Mouse (Mus musculus) spleen, embryonic (tissue): ENCODE measurements at regions not wholly inside any gene's neighbourhood (a gene's known extent, or its start where the extent isn't known, plus 50 kb on each side); places are given as distances from the start of the nearest gene placed in this dataset.
"Not testable (repeated sequence)": the region's sequence is repeated elsewhere in the genome, so short reads cannot be mapped to it uniquely, and the experiment has no call there.

Experiments used
- CTCF ChIA-PET: fragments of 350-600 bp; sonication (Branson Sonifier 250); formaldehyde crosslinking; loops from one replicate; lab custom pipeline; 2022; lab: Charles Lee

DNA sequence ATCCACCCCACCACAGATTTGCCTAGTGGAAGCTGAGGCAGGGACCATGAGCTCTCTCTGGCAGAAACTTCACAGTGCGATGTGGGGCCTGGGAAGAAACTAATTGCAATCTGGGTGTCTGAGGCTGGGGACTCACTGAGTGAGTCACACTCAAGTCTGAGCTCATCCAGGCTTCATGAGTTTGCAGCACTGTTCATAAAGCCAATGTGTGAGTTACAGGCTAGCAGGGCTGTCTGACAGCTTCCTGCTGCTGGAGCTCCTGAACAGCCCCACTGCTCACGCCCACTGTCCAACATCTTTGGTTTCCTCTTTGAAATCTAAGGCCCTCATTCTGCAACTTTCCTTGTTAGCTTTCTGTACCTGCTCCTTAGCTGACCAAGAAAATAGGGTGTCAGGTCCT, 216.5 kb upstream of the Tenm4 start:
- CTCF ChIA-PET, result no interaction called here

DNA sequence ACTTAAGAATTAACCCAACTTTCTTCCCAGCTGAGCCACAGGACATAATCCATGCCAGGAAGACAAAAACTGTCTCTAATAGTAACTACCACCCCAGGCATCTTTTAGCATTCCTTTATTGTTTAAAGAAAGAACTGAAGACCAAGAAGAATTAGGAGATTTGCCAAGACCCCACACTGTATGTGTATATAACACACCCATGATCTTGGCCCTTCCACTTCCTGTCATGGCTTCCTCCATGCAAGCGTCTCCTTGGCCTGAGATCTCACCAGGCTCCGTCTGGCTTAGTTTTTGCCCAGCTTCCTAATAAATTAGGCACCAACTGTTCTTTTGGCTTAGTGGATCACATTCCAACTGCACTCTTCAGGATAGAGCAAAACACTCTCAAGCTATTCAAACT, 215.9 kb upstream of the Tenm4 start:
- CTCF ChIA-PET, result no interaction called here

DNA sequence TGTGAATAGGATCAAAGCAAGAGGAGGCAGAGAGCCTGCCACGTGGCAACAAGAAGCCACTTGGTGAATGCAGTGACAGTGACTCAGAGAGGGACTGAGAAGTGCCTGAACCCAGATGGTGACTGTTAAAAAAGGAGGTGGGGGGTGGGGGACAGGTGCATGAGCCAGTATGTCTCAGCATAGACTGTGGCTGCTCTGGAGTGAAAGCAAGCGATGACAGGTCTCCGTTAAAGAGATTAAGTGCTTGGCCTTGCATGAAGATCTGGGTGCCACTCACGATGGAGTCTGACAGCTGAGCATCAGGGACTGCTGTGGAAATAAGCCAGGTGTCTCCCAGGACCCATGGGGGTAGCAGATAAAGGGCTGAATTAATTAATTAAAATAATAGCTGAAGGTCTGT, 212.0 kb upstream of the Tenm4 start:
- CTCF ChIA-PET, result no interaction called here

GRCm38 (mm10) chr7:95971863-95972262, 199.2 kb upstream of the Tenm4 start:
- CTCF ChIA-PET, result no interaction called here

DNA sequence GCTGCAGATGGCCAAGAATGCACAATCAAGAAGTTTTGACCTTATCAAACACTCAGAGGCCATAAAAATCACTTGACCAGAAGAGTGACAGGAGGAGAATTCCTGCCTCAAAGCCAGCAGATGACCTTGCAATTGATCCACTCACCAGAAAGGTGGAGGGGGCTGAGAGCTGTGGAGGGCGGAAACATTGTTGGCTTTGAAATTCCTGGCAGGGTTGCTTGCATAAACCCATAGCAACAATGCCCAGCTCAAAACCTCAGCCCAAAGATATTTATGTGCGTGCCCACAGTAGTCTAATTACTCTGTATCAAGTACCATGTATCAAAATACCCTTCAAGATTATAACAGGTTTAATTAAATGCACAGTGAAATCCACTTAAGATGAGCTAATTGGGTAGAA, 197.0 kb upstream of the Tenm4 start:
- CTCF ChIA-PET, result no interaction called here

- CTCF ChIA-PET, result no interaction called here
These were observed 179.6 kb upstream of the Tenm4 start for GRCm38 (mm10) chr7:95991250-95992032.

GRCm38 (mm10) chr7:95992033-95992516, 179.0 kb upstream of the Tenm4 start:
- CTCF ChIA-PET, result no interaction called here

- CTCF ChIA-PET, result no interaction called here
These were observed 178.5 kb upstream of the Tenm4 start for GRCm38 (mm10) chr7:95992521-95992920.

DNA sequence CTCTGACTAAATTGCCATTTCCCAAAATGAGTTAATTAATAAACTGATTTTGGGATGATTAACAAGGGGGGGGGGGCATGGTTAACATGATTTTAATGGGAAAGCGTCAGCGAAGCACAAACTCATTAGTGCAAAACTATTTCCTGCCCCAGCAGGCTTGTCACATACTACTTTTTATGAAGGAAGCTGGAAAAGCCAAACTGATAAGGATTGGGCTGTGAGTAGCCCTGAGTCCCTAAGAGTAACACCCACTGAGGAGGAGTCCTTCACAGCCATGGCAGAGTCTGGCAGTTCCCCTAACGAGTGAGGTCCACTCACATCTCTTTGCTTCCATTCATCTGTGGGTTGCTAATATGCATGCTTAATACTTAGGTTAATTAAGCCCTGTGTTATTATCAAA, 173.9 kb upstream of the Tenm4 start:
- CTCF ChIA-PET, result no interaction called here

- CTCF ChIA-PET, result no interaction called here
These were observed 171.9 kb upstream of the Tenm4 start for GRCm38 (mm10) chr7:95999189-95999588.

DNA sequence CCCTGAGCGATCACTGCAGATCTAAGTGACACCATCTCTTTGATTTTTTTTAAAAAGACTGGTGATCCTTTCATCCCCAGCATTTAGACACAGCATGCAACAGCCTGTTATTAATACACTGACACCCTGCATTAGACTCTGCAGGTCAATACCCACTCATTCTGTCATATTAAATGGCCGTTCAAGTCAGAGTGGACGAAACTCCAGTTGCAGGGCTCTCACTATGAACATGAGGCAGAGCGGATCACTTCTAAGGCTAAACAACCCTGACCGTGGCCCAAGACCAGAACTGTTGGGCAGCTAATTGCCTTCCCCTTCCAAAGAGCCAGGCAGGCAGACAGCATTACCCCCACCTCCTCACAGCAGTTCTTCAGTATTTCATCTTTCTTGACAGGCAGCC, 168.6 kb upstream of the Tenm4 start:
- CTCF ChIA-PET, result no interaction called here

- CTCF ChIA-PET, result no interaction called here
These were observed 164.7 kb upstream of the Tenm4 start for GRCm38 (mm10) chr7:96006299-96006698.

- CTCF ChIA-PET, result no interaction called here
These were observed 158.0 kb upstream of the Tenm4 start for GRCm38 (mm10) chr7:96013008-96013407.

DNA sequence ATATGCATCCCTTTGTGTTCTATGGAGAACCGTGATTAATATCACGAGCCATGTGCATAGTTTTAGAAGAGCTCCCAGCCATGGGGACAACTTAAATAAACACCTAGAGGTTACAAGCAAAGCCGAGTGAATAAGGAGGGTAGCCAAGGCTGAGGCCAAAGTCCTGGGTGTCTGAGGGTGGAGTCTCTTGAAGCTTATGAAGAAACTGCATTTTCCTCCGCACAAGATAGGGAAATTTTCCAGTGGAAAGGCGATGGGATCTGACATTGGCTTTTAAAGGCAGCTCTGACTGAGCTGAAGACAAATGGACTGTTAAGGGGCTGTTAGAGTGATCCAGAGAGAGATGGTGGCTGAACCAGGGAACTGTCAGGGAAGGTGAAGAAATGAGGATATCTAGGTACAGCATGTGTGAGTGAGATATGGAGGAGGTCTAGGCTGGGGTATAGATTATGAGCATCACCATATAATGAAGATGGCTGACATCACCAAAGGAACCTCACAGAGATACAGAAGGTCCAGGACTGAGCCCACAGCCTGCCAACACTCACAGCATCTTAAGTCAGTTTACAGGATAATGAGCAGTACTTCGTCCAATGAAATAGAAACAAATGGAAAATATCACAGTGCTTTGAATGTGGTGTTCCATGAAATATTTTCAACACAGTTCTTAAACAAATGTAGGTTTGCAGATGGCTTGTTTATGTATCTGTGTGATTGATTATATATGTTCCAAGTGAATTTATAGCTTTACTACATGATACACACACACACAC, 153.7 kb upstream of the Tenm4 start:
- CTCF ChIA-PET, result no interaction called here

- CTCF ChIA-PET, result no interaction called here
These were observed 147.0 kb upstream of the Tenm4 start for GRCm38 (mm10) chr7:96024048-96024447.

GRCm38 (mm10) chr7:96026781-96027418, 144.1 kb upstream of the Tenm4 start:
- CTCF ChIA-PET, result no interaction called here

- CTCF ChIA-PET, result no interaction called here
These were observed 137.4 kb upstream of the Tenm4 start for GRCm38 (mm10) chr7:96033636-96034035.

- CTCF ChIA-PET, result no interaction called here
These were observed 135.6 kb upstream of the Tenm4 start for GRCm38 (mm10) chr7:96035456-96035855.

DNA sequence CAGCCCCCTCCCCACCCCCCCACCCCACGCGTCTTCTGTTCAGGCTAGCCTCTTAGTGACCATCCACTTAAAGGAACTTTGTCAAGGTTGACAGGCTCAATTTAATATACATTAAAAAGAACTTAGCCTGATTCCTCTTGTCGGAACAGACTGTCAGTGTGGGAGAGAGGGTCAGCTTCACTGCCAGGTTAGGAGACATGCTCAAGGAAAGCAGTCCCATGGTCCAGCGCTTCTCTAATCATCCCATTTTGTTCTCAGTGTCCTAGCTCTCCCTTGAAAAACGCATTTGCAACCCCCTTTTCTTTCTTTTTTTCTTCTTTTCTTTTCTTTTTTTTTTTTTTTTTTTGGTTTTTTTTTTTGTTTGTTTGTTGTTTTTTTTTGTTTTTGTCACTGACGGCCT, 131.4 kb upstream of the Tenm4 start:
- CTCF ChIA-PET, result no interaction called here

DNA sequence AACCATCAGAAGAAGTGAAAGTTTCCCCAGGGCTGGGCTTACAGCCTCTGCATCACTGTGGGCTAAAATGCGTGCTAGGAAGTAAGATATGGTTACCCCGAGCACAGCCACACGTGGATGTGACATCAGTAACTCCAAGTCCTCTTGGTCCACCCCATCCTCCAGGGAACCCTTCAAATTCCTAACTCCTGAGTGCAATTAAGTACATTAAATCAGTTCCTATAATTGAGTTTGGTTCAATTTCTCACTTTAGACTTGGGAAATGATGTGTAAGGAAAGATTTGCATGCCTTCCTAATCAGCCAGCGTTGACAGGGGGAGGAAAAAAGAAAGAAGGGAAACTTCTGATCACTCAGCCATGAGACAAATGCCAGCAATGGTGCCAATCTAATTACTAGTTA, 129.2 kb upstream of the Tenm4 start:
- CTCF ChIA-PET, result no interaction called here

GRCm38 (mm10) chr7:96051631-96052030, 119.4 kb upstream of the Tenm4 start:
- CTCF ChIA-PET, result no interaction called here

DNA sequence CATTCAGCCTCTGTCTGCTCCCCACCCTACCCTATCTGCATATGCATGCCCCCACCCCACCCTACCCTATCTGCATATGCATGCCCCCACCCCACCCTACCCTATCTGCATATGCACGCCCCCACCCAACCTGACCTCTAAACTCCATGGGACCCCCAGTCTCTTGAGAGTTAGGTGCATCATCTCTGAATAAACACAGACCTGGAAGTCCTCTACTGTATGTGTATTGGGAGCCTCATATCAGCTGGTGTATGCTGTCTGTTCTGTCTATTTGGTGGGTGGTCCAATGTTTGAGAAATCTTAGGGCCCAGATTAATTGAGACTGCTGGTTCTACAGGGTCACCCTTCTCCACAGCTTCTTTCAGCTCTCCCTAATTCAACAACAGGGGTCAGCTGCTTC, 109.4 kb upstream of the Tenm4 start:
- CTCF ChIA-PET, result not testable (repeated sequence)

- CTCF ChIA-PET, result no interaction called here
These were observed 92.5 kb upstream of the Tenm4 start for GRCm38 (mm10) chr7:96078511-96078910.
